Mouse (Mus musculus): ENCODE data around the gene Akap6.

- TF ChIP-seq POLR2A (IDR thresholded peaks at IDR 0.05; ENCODE audit: control insufficient read depth, low read depth, low read length) (no peak), CTCF (IDR thresholded peaks at IDR 0.05; ENCODE audit: control insufficient read depth, insufficient read depth, insufficient replicate concordance, low read depth, low read length) (no peak)
Measured at GRCm38 (mm10) chr12:52711857-52712640, 12.9 kb downstream of the Akap6 start.

Measured in testis, adult 2 months (tissue).